Mouse (Mus musculus): ENCODE results near the gene Adamtsl1. TPM values are rescaled to one million over a fixed set of nuclear protein-coding genes. Genes with fewer than 3 reads are reported as not detected.
A peak's percentile ranks its signal among the peaks of the same experiment; 100 is the strongest.

Gene Adamtsl1
- polyA plus RNA-seq, 1 experiment from 2014 or later, result 5.3 TPM

- Histone ChIP-seq H3K4me1 (ENCODE audit: control insufficient read depth, insufficient read depth, low read length) (no peaks in the 10 kb centered on the region), H3K4me2 (ENCODE audit: low read length) (no peak overlapping the region), H3K27ac (replicated peaks; ENCODE audit: low read depth, low read length) (no peak overlapping the region), H3K4me3 (replicated peaks; ENCODE audit: low read depth, low read length) (no peak overlapping the region), H3K36me3 (ENCODE audit: control insufficient read depth, insufficient read depth, low read length) (no peaks in the 10 kb centered on the region), H3K27me3 (ENCODE audit: control insufficient read depth, insufficient read depth, low read length) (no peaks in the 10 kb centered on the region), H3K9ac (replicated peaks; ENCODE audit: low read length) (no peak overlapping the region), H3K9me3 (ENCODE audit: control insufficient read depth, low read length) (no peaks in the 10 kb centered on the region)
- DNase-seq (no peak), ATAC-seq (ENCODE audit: low FRiP score, low TSS enrichment) (no peak)
- WGBS, result 73% methylated on average over 3 of the region's 3 CpGs
These were observed 804.1 kb downstream of the Adamtsl1 start for GRCm38 (mm10) chr4:86317916-86318542.

- Histone ChIP-seq H3K4me3 (replicated peaks; ENCODE audit: low read depth, low read length) (no peak overlapping the region), H3K4me1 (ENCODE audit: control insufficient read depth, insufficient read depth, low read length) (peaks cover 5% of the 10 kb centered on the region; the same call in 1 of the 2 replicates), H3K27ac (replicated peaks; ENCODE audit: low read depth, low read length) (no peak overlapping the region), H3K9ac (replicated peaks; ENCODE audit: low read length) (no peak overlapping the region), H3K4me2 (ENCODE audit: low read length) (no peak overlapping the region), H3K36me3 (ENCODE audit: control insufficient read depth, insufficient read depth, low read length) (no peaks in the 10 kb centered on the region), H3K9me3 (ENCODE audit: control insufficient read depth, low read length) (no peaks in the 10 kb centered on the region), H3K27me3 (ENCODE audit: control insufficient read depth, insufficient read depth, low read length) (no peaks in the 10 kb centered on the region)
- DNase-seq (peak; percentile 37), ATAC-seq (ENCODE audit: low FRiP score, low TSS enrichment) (no peak)
- WGBS, result 68% methylated on average over 2 of the region's 2 CpGs
These were observed 811.4 kb downstream of the Adamtsl1 start for GRCm38 (mm10) chr4:86325411-86325810.

GRCm38 (mm10) chr4:86326003-86326402 lies 812.0 kb downstream of the Adamtsl1 start:
- Histone ChIP-seq H3K4me1 (ENCODE audit: control insufficient read depth, insufficient read depth, low read length) (peaks cover 5% of the 10 kb centered on the region; the same call in 1 of the 2 replicates), H3K9ac (replicated peaks; ENCODE audit: low read length) (no peak overlapping the region), H3K36me3 (ENCODE audit: control insufficient read depth, insufficient read depth, low read length) (no peaks in the 10 kb centered on the region), H3K9me3 (ENCODE audit: control insufficient read depth, low read length) (no peaks in the 10 kb centered on the region), H3K4me3 (replicated peaks; ENCODE audit: low read depth, low read length) (no peak overlapping the region), H3K27ac (replicated peaks; ENCODE audit: low read depth, low read length) (no peak overlapping the region), H3K4me2 (ENCODE audit: low read length) (no peak overlapping the region), H3K27me3 (ENCODE audit: control insufficient read depth, insufficient read depth, low read length) (no peaks in the 10 kb centered on the region)
- DNase-seq (no peak), ATAC-seq (ENCODE audit: low FRiP score, low TSS enrichment) (no peak)
- 73% methylated on average over 5 of the region's 5 CpGs for WGBS

- H3K9ac ChIP-seq (replicated peaks; ENCODE audit: low read length), result no peak overlapping the region
- no peak for ATAC-seq (ENCODE audit: low FRiP score, low TSS enrichment)
- H3K4me1 ChIP-seq (ENCODE audit: control insufficient read depth, insufficient read depth, low read length), result peaks cover 5% of the 10 kb centered on the region; the same call in 1 of the 2 replicates
- WGBS, result 68% methylated on average over 8 of the region's 8 CpGs
- DNase-seq, result peak; percentile 4
- no peaks in the 10 kb centered on the region for H3K9me3 ChIP-seq (ENCODE audit: control insufficient read depth, low read length)
- H3K27ac ChIP-seq (replicated peaks; ENCODE audit: low read depth, low read length), result no peak overlapping the region
- no peak overlapping the region for H3K4me3 ChIP-seq (replicated peaks; ENCODE audit: low read depth, low read length)
- no peak overlapping the region for H3K4me2 ChIP-seq (ENCODE audit: low read length)
- H3K36me3 ChIP-seq (ENCODE audit: control insufficient read depth, insufficient read depth, low read length), result no peaks in the 10 kb centered on the region
- no peaks in the 10 kb centered on the region for H3K27me3 ChIP-seq (ENCODE audit: control insufficient read depth, insufficient read depth, low read length)
These were observed 812.7 kb downstream of the Adamtsl1 start for GRCm38 (mm10) chr4:86326638-86327037.

GRCm38 (mm10) chr4:86329481-86329880 lies 815.5 kb downstream of the Adamtsl1 start:
- Histone ChIP-seq H3K9ac (replicated peaks; ENCODE audit: low read length) (no peak overlapping the region), H3K36me3 (ENCODE audit: control insufficient read depth, insufficient read depth, low read length) (no peaks in the 10 kb centered on the region), H3K4me3 (replicated peaks; ENCODE audit: low read depth, low read length) (no peak overlapping the region), H3K27me3 (ENCODE audit: control insufficient read depth, insufficient read depth, low read length) (no peaks in the 10 kb centered on the region), H3K27ac (replicated peaks; ENCODE audit: low read depth, low read length) (no peak overlapping the region), H3K9me3 (ENCODE audit: control insufficient read depth, low read length) (no peaks in the 10 kb centered on the region), H3K4me1 (ENCODE audit: control insufficient read depth, insufficient read depth, low read length) (peaks cover 5% of the 10 kb centered on the region; the same call in 1 of the 2 replicates), H3K4me2 (ENCODE audit: low read length) (no peak overlapping the region)
- DNase-seq, result no peak
- WGBS, result 98% methylated on average over 1 of the region's 1 CpGs
- ATAC-seq (ENCODE audit: low FRiP score, low TSS enrichment), result no peak

- WGBS, result 53% methylated on average over 10 of the region's 10 CpGs
- Histone ChIP-seq H3K4me2 (ENCODE audit: low read length) (no peak overlapping the region), H3K9ac (replicated peaks; ENCODE audit: low read length) (no peak overlapping the region), H3K4me1 (ENCODE audit: control insufficient read depth, insufficient read depth, low read length) (no peaks in the 10 kb centered on the region), H3K27ac (replicated peaks; ENCODE audit: low read depth, low read length) (no peak overlapping the region), H3K36me3 (ENCODE audit: control insufficient read depth, insufficient read depth, low read length) (no peaks in the 10 kb centered on the region), H3K27me3 (ENCODE audit: control insufficient read depth, insufficient read depth, low read length) (no peaks in the 10 kb centered on the region), H3K9me3 (ENCODE audit: control insufficient read depth, low read length) (no peaks in the 10 kb centered on the region), H3K4me3 (replicated peaks; ENCODE audit: low read depth, low read length) (no peak overlapping the region)
- ATAC-seq (ENCODE audit: low FRiP score, low TSS enrichment), result no peak
- no peak for DNase-seq
These were observed 822.0 kb downstream of the Adamtsl1 start for GRCm38 (mm10) chr4:86335861-86336415.

- Histone ChIP-seq H3K9me3 (ENCODE audit: control insufficient read depth, low read length) (no peaks in the 10 kb centered on the region), H3K27ac (replicated peaks; ENCODE audit: low read depth, low read length) (no peak overlapping the region), H3K4me1 (ENCODE audit: control insufficient read depth, insufficient read depth, low read length) (no peaks in the 10 kb centered on the region), H3K9ac (replicated peaks; ENCODE audit: low read length) (no peak overlapping the region), H3K4me3 (replicated peaks; ENCODE audit: low read depth, low read length) (no peak overlapping the region), H3K4me2 (ENCODE audit: low read length) (no peak overlapping the region), H3K27me3 (ENCODE audit: control insufficient read depth, insufficient read depth, low read length) (no peaks in the 10 kb centered on the region), H3K36me3 (ENCODE audit: control insufficient read depth, insufficient read depth, low read length) (no peaks in the 10 kb centered on the region)
- DNase-seq, result no peak
- ATAC-seq (ENCODE audit: low FRiP score, low TSS enrichment), result no peak
- 86% methylated on average over 6 of the region's 6 CpGs for WGBS
These were observed 823.3 kb downstream of the Adamtsl1 start for GRCm38 (mm10) chr4:86337216-86337765.

- H3K4me1 ChIP-seq (ENCODE audit: control insufficient read depth, insufficient read depth, low read length), result no peaks in the 10 kb centered on the region
- no peak overlapping the region for H3K4me2 ChIP-seq (ENCODE audit: low read length)
- no peaks in the 10 kb centered on the region for H3K9me3 ChIP-seq (ENCODE audit: control insufficient read depth, low read length)
- H3K9ac ChIP-seq (replicated peaks; ENCODE audit: low read length), result no peak overlapping the region
- ATAC-seq (ENCODE audit: low FRiP score, low TSS enrichment) (no peak), DNase-seq (no peak)
- no peak overlapping the region for H3K27ac ChIP-seq (replicated peaks; ENCODE audit: low read depth, low read length)
- WGBS, result 89% methylated on average over 4 of the region's 4 CpGs
- no peaks in the 10 kb centered on the region for H3K36me3 ChIP-seq (ENCODE audit: control insufficient read depth, insufficient read depth, low read length)
- no peaks in the 10 kb centered on the region for H3K27me3 ChIP-seq (ENCODE audit: control insufficient read depth, insufficient read depth, low read length)
- no peak overlapping the region for H3K4me3 ChIP-seq (replicated peaks; ENCODE audit: low read depth, low read length)
These were observed 835.4 kb downstream of the Adamtsl1 start for GRCm38 (mm10) chr4:86349341-86349740.

GRCm38 (mm10) chr4:86352121-86352520 lies 838.1 kb downstream of the Adamtsl1 start:
- 88% methylated on average over 4 of the region's 4 CpGs for WGBS
- H3K27ac ChIP-seq (replicated peaks; ENCODE audit: low read depth, low read length), result no peak overlapping the region
- H3K4me3 ChIP-seq (replicated peaks; ENCODE audit: low read depth, low read length), result no peak overlapping the region
- no peaks in the 10 kb centered on the region for H3K36me3 ChIP-seq (ENCODE audit: control insufficient read depth, insufficient read depth, low read length)
- no peak for DNase-seq
- no peak overlapping the region for H3K9ac ChIP-seq (replicated peaks; ENCODE audit: low read length)
- no peaks in the 10 kb centered on the region for H3K27me3 ChIP-seq (ENCODE audit: control insufficient read depth, insufficient read depth, low read length)
- no peaks in the 10 kb centered on the region for H3K9me3 ChIP-seq (ENCODE audit: control insufficient read depth, low read length)
- no peak overlapping the region for H3K4me2 ChIP-seq (ENCODE audit: low read length)
- H3K4me1 ChIP-seq (ENCODE audit: control insufficient read depth, insufficient read depth, low read length), result no peaks in the 10 kb centered on the region
- no peak for ATAC-seq (ENCODE audit: low FRiP score, low TSS enrichment)
